Mouse (Mus musculus): ENCODE measurements around the gene Ncf2.

DNA sequence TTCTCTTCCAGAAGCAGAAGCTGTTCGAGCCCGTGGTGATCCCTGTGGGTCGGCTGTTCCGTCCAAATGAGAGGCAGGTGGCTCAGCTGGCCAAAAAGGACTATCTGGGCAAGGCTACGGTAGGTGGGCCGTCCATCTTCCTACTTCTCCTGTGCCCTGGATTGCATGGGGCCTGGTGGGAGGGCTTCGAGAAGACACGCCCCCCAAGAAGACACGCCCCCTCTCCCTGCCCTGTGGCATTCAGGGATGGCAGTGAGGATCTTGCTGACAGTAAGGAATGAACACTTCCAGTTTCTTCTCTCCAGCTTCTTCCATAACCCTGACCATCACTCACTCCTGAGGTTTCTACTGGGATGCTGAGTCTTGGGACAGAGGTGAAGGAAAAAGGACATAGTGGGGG is 24.2 kb downstream of the Ncf2 start:
- TF ChIP-seq POLR2A (IDR thresholded peaks at IDR 0.05; ENCODE audit: extremely low read depth, insufficient read depth, low read length) (no peak), CTCF (IDR thresholded peaks at IDR 0.05; ENCODE audit: low read depth, low read length) (no peak)
